Mouse (Mus musculus) limb, embryonic 14.5 days (tissue): Measurements from ENCODE around the gene Prps2. TPM values are rescaled to one million over a fixed set of nuclear protein-coding genes. Genes with fewer than 3 reads are reported as not detected.

Source experiments
- ATAC-seq: fragments of 200-750 bp; cut with Nextera tagmentation; 2 replicates; pipeline ENCODE4 v1.8.0; 2017; ENCODE audit warnings: low read depth, moderate number of reproducible peaks, moderate TSS enrichment; ENCODE audit not compliant: low FRiP score
- DNase-seq: peaks from one replicate; pipeline ENCODE4 v3.0.0-alpha.2; 2015; ENCODE audit warnings: low spot score
- H3K27ac ChIP-seq: fragments of 300-500 bp; sonication (generic); replicated peaks from 2 replicates; pipeline ENCODE4 v1.5.1; 2014; ENCODE audit warnings: low read depth, mild to moderate bottlenecking, low read length, moderate library complexity, mixed read lengths
- H3K27me3 ChIP-seq: fragments of 300-500 bp; sonication (generic); 2 replicates; pipeline ENCODE4 v1.6.1; 2014; ENCODE audit warnings: low read length, mixed read lengths; ENCODE audit not compliant: control insufficient read depth, insufficient read depth
- H3K36me3 ChIP-seq: fragments of 300-500 bp; sonication (generic); 2 replicates; pipeline ENCODE4 v1.6.1; 2014; ENCODE audit warnings: mild to moderate bottlenecking, low read length, moderate library complexity, mixed read lengths; ENCODE audit not compliant: control insufficient read depth, insufficient read depth
- H3K4me1 ChIP-seq: fragments of 300-500 bp; sonication (generic); 2 replicates; pipeline ENCODE4 v1.6.1; 2014; ENCODE audit warnings: antibody characterized with exemption, low read length, mixed read lengths; ENCODE audit not compliant: control insufficient read depth, insufficient read depth
- H3K4me2 ChIP-seq: fragments of 300-500 bp; sonication (generic); replicated peaks from 2 replicates; pipeline ENCODE4 v1.6.1; 2014; ENCODE audit warnings: low read depth, mild to moderate bottlenecking, low read length, moderate library complexity; ENCODE audit not compliant: severe bottlenecking
- H3K4me3 ChIP-seq: fragments of 300-500 bp; sonication (generic); replicated peaks from 2 replicates; pipeline ENCODE4 v1.5.1; 2014; ENCODE audit warnings: low read length
- H3K9ac ChIP-seq: fragments of 300-500 bp; sonication (generic); 2 replicates; pipeline ENCODE4 v1.6.1; 2014; ENCODE audit warnings: mild to moderate bottlenecking, low read depth, low read length, moderate library complexity; ENCODE audit not compliant: severe bottlenecking
- H3K9me3 ChIP-seq: fragments of 300-500 bp; sonication (generic); 2 replicates; pipeline ENCODE4 v1.6.1; 2016; ENCODE audit warnings: low read length; ENCODE audit not compliant: control insufficient read depth
- POLR2A ChIP-seq: fragments of 200-500 bp; IDR thresholded peaks from 2 replicates; pipeline ENCODE4 v1.8.0; 2012; ENCODE audit warnings: inconsistent platforms, mild to moderate bottlenecking, moderate library complexity, borderline replicate concordance; ENCODE audit not compliant: insufficient read depth, insufficient read length; ENCODE audit errors: extremely low read depth
- WGBS: fragments of 180-500 bp; shearing (Covaris S2); extraction: QIAGEN DNeasy Blood & Tissue Kit; methylation state at CpG from one replicate; pipeline ENCODE4 v1.1.7; 2014; 5-methylcytosine and 5-hydroxymethylcytosine counted together
- polyA plus RNA-seq, 2 experiments: library from polyadenylated mRNA; depleted of rRNA in 1 of 2; stranded (reverse) in 1 of 2; unstranded in 1 of 2; fragments of >200 nt; fragmentation: Nextera tagmentation in 1 of 2; extraction: Ambion mirVana in 1 of 2; gene quantifications; 2 replicates each; pipeline versions ENCODE4 v1.2.1 to v1.2.3; 2012 to 2014

Gene Prps2
- 9.7 and 9.9 TPM in 2 replicates for polyA plus RNA-seq (2012; rRNA removed)
- polyA plus RNA-seq (2014; fragmentation: Nextera tagmentation; extraction: Ambion mirVana): 13.3 and 13.7 TPM in 2 replicates

GRCm38 (mm10) chrX:167382047-167382853, at the start of gene Prps2:
Gene Prps2, minus strand, starts transcription at chrX:167382749.
- peak within 1 kb of the TSS; percentile 50 for H3K4me3 ChIP-seq
- peak within 1 kb of the TSS; percentile 61 for H3K4me2 ChIP-seq
- ATAC-seq (peak; percentile 83), DNase-seq (peak; percentile 35)
- H3K27me3 ChIP-seq: no peaks in the 10 kb centered on the region
- peak within 1 kb of the TSS; percentile 33; the same call in 1 of the 2 replicates for H3K27ac ChIP-seq
- TF ChIP-seq POLR2A: no peak
- 12% methylated on average over 43 of the region's 47 CpGs for WGBS
- H3K36me3 ChIP-seq: no peaks in the 10 kb centered on the region
- H3K9me3 ChIP-seq: no peaks in the 10 kb centered on the region
- no peaks in the 10 kb centered on the region for H3K4me1 ChIP-seq
- peak within 1 kb of the TSS; percentile 65 for H3K9ac ChIP-seq

GRCm38 (mm10) chrX:167417654-167418053, 35.1 kb upstream of the Prps2 start:
- H3K4me2 ChIP-seq: no peak overlapping the region
- H3K27ac ChIP-seq: no peak overlapping the region
- H3K4me1 ChIP-seq: no peaks in the 10 kb centered on the region
- no peak overlapping the region for H3K9ac ChIP-seq
- no peak for DNase-seq
- ATAC-seq: no peak
- H3K27me3 ChIP-seq: no peaks in the 10 kb centered on the region
- H3K4me3 ChIP-seq: no peak overlapping the region
- no peaks in the 10 kb centered on the region for H3K9me3 ChIP-seq
- no peak for TF ChIP-seq POLR2A
- 30% methylated on average over 1 of the region's 1 CpGs for WGBS
- no peaks in the 10 kb centered on the region for H3K36me3 ChIP-seq

GRCm38 (mm10) chrX:167394940-167395339, 12.4 kb upstream of the Prps2 start:
- Histone ChIP-seq H3K4me3 (no peak overlapping the region), H3K4me1 (no peaks in the 10 kb centered on the region), H3K27me3 (no peaks in the 10 kb centered on the region), H3K9me3 (no peaks in the 10 kb centered on the region), H3K27ac (no peak overlapping the region), H3K9ac (no peak overlapping the region), H3K36me3 (no peaks in the 10 kb centered on the region), H3K4me2 (no peak overlapping the region)
- TF ChIP-seq POLR2A: no peak
- WGBS: 61% methylated on average over 3 of the region's 3 CpGs
- no peak for ATAC-seq
- DNase-seq: no peak

- TF ChIP-seq POLR2A: no peak
- Histone ChIP-seq H3K27me3 (no peaks in the 10 kb centered on the region), H3K9ac (no peak overlapping the region), H3K9me3 (no peaks in the 10 kb centered on the region), H3K27ac (no peak overlapping the region), H3K36me3 (no peaks in the 10 kb centered on the region), H3K4me3 (no peak overlapping the region), H3K4me2 (no peak overlapping the region), H3K4me1 (no peaks in the 10 kb centered on the region)
- 21% methylated on average over 1 of the region's 1 CpGs for WGBS
- DNase-seq: no peak
- ATAC-seq: no peak
These were observed 4.1 kb upstream of the Prps2 start for GRCm38 (mm10) chrX:167386647-167387046.

DNA sequence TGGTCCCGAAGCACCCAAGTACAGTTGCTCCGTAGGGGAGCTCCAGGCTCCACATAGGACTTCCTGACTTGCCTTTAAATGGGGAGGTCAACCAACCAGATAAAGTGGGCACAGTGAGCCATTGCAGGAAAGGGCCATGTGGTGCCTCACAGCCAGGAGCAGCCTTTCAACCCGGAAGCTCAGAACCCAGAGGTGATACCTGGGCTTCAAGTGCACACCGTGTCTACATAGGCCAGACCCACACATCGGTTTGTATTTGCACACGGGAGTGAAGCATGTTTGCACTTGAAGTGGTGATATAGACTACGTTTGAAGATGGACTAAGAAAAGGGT, 271 bp upstream of the Prps2 start:
- H3K9me3 ChIP-seq: no peaks in the 10 kb centered on the region
- no peaks in the 10 kb centered on the region for H3K36me3 ChIP-seq
- H3K4me1 ChIP-seq: no peaks in the 10 kb centered on the region
- 45% methylated on average over 7 of the region's 7 CpGs for WGBS
- peak overlapping the region; percentile 61 for H3K4me2 ChIP-seq
- no peak overlapping the region for H3K27ac ChIP-seq
- no peaks in the 10 kb centered on the region for H3K27me3 ChIP-seq
- peak overlapping the region; percentile 65; the same call in 1 of the 2 replicates for H3K9ac ChIP-seq
- no peak; the same call in 1 of the 2 replicates for ATAC-seq
- TF ChIP-seq POLR2A: no peak
- DNase-seq: no peak
- peak overlapping the region; percentile 50 for H3K4me3 ChIP-seq

DNA sequence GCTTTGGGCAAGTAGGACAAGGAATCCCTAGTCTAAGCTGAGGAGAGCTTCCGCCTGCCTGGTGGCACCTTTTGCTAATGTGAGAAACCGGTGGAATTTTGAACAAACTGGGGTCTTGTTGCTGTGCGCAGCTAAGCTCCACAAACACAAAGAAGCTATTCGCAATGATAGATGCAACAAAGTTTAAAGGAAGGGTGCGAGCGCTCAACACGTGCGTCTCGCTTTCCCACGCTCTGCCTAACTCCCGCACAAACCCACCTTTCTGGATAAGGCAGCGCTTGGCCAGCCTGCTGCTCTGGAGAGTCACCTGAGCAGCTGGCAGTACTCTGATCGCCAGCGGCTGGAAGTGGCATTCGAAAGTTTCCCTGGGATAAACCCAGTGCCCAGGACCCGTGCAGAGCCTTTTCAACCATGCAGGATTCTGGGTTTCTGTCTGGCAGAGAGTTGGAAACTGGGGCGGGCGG, 934 bp downstream of the Prps2 start:
- 20% methylated on average over 18 of the region's 18 CpGs for WGBS
- Histone ChIP-seq H3K9me3 (no peaks in the 10 kb centered on the region), H3K4me1 (no peaks in the 10 kb centered on the region), H3K36me3 (no peaks in the 10 kb centered on the region), H3K4me3 (peak overlapping the region; percentile 50), H3K4me2 (peak overlapping the region; percentile 61), H3K27me3 (no peaks in the 10 kb centered on the region), H3K9ac (peak overlapping the region; percentile 65), H3K27ac (no peak overlapping the region)
- ATAC-seq (no peak), DNase-seq (no peak)
- no peak for TF ChIP-seq POLR2A
